Mouse (Mus musculus): ENCODE measurements at regions not wholly inside any gene's neighbourhood (a gene's known extent, or its start where the extent isn't known, plus 50 kb on each side); places are given as distances from the start of the nearest gene placed in this dataset.

- CTCF ChIA-PET = interaction anchor here (0.5 to 1.3 kb wide), 13 partner anchors 27 to 604 kb away, joined by 3 to 6 read pairs (median 3); no protein-coding TSS in a partner anchor
- POLR2A ChIA-PET = interaction anchor here in 1 of 4 experiments (0.7 kb wide), 1 partner anchor 124 kb away, joined by 4 read pairs; no protein-coding TSS in a partner anchor
Measured at GRCm38 (mm10) chr19:48090393-48090792, 115.4 kb upstream of the Sorcs3 start.

- ChIA-PET POLR2A (interaction anchor here in 1 of 4 experiments (0.6 kb wide), 1 partner anchor 1625 kb away, joined by 11 read pairs; no protein-coding TSS in a partner anchor), CTCF (no interaction called here)
Measured at GRCm38 (mm10) chr19:48097363-48097762, 108.5 kb upstream of the Sorcs3 start.

GRCm38 (mm10) chr19:48097942-48098596 is 107.8 kb upstream of the Sorcs3 start:
- ChIA-PET CTCF (no interaction called here), POLR2A (interaction anchor here in 2 of 4 experiments (0.5 to 0.6 kb wide), 3 partner anchors 171 to 1625 kb away, joined by 3 to 11 read pairs (median 3); partner anchors contain the start of genes Cfap43 (in 1 of the 2) and Itprip (in 1 of the 2))

GRCm38 (mm10) chr19:48100991-48101390 is 104.8 kb upstream of the Sorcs3 start:
- CTCF ChIA-PET = no interaction called here
- POLR2A ChIA-PET = no interaction called here

- ChIA-PET POLR2A (interaction anchor here in 1 of 4 experiments (0.5 kb wide), 1 partner anchor 30 kb away, joined by 3 read pairs; no protein-coding TSS in a partner anchor), CTCF (interaction anchor here in 2 of 4 experiments (0.6 to 0.7 kb wide), 2 partner anchors 30 to 1079 kb away, joined by 3 to 4 read pairs; no protein-coding TSS in a partner anchor)
Measured at GRCm38 (mm10) chr19:48115155-48115554, 90.7 kb upstream of the Sorcs3 start.

- POLR2A ChIA-PET = interaction anchor here in 1 of 4 experiments (0.9 kb wide), 1 partner anchor 53 kb away, joined by 3 read pairs; no protein-coding TSS in a partner anchor
- CTCF ChIA-PET = interaction anchor here in 1 of 4 experiments (0.6 kb wide), 1 partner anchor 1078 kb away, joined by 3 read pairs; no protein-coding TSS in a partner anchor
Measured at GRCm38 (mm10) chr19:48115728-48116127, 90.1 kb upstream of the Sorcs3 start.

GRCm38 (mm10) chr19:48116689-48117088 is 89.1 kb upstream of the Sorcs3 start:
- ChIA-PET POLR2A (interaction anchor here in 1 of 4 experiments (0.9 kb wide), 1 partner anchor 52 kb away, joined by 3 read pairs; no protein-coding TSS in a partner anchor), CTCF (interaction anchor here in 2 of 4 experiments (0.5 to 0.6 kb wide), 2 partner anchors 419 to 905 kb away, joined by 3 to 9 read pairs; no protein-coding TSS in a partner anchor)

- ChIA-PET CTCF (interaction anchor here in 1 of 4 experiments (1.0 kb wide), 1 partner anchor 27 kb away, joined by 3 read pairs; no protein-coding TSS in a partner anchor), POLR2A (no interaction called here)
Measured at GRCm38 (mm10) chr19:48117646-48118045, 88.2 kb upstream of the Sorcs3 start.

- ChIA-PET POLR2A (interaction anchor here in 1 of 4 experiments (0.6 kb wide), 1 partner anchor 81 kb away, joined by 3 read pairs; no protein-coding TSS in a partner anchor), CTCF (no interaction called here)
Measured at GRCm38 (mm10) chr19:48122281-48122680, 83.5 kb upstream of the Sorcs3 start.

GRCm38 (mm10) chr19:48123777-48124176 is 82.0 kb upstream of the Sorcs3 start:
- CTCF ChIA-PET = no interaction called here
- POLR2A ChIA-PET = no interaction called here

- ChIA-PET CTCF (interaction anchor here in 1 of 4 experiments (0.5 kb wide), 1 partner anchor 137 kb away, joined by 4 read pairs; no protein-coding TSS in a partner anchor), POLR2A (no interaction called here)
Measured at GRCm38 (mm10) chr19:48125731-48126130, 80.1 kb upstream of the Sorcs3 start.

GRCm38 (mm10) chr19:48128089-48128488 is 77.7 kb upstream of the Sorcs3 start:
- ChIA-PET POLR2A (no interaction called here), CTCF (no interaction called here)

- CTCF ChIA-PET = no interaction called here
- POLR2A ChIA-PET = no interaction called here
Measured at GRCm38 (mm10) chr19:48136231-48136630, 69.6 kb upstream of the Sorcs3 start.

- CTCF ChIA-PET = no interaction called here
- POLR2A ChIA-PET = no interaction called here
Measured at GRCm38 (mm10) chr19:48144129-48144528, 61.7 kb upstream of the Sorcs3 start.

Measured in embryonic stem cell, embryonic (primary cell).